Mouse (Mus musculus): ENCODE results near the gene H2-T23. TPM values are rescaled to one million over a fixed set of nuclear protein-coding genes. Genes with fewer than 3 reads are reported as not detected.

The H2-T23 gene
- polyA plus RNA-seq, 1 experiment from 2014 or later, result 3.7 TPM

DNA sequence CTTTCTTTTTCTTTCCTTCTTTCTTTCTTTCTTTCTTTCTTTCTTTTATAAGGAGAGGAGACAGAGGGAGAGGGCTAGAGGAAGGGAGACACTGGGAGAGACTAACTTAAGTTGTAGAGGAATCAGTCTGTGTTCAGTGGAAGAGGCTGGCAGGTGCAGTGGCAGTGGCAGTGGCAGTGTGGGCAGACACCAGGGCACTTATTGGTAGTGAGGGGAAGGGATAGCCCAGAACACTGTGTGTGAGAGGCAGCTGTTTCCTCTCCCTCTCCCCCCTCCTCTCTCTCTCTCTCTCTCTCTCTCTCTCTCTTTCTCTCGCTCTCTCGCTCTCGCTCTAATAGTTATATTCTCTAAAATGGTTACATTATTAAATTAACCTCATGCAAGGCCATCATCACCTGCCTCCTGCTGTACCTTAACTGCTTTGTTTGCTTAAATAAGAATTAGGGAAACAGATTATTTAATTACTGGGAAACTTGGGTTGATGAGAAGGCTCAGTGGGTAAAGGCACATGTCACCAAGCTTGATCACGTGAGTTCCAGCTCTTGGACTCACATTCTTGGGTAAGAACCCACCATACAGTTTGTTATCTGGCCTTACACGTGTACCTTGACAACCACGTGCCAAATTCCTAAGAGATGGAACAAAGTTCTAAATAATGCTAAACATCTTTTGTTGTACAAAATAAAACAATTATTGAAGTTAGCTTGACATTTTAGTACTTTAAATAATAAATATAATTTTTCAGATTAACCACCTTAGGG is 33.9 kb downstream of the H2-T23 start:
- 91% methylated on average over 6 of the region's 6 CpGs for WGBS
- Histone ChIP-seq H3K27me3 (ENCODE audit: control insufficient read depth, insufficient read depth, low read length) (no peaks in the 10 kb centered on the region), H3K4me2 (replicated peaks; ENCODE audit: low read depth, low read length) (no peak overlapping the region), H3K36me3 (ENCODE audit: control insufficient read depth, insufficient read depth, low read length) (no peaks in the 10 kb centered on the region), H3K4me1 (ENCODE audit: control insufficient read depth, insufficient read depth, low read length) (0 out of 2 replicates have a peak, but pooled peaks cover 5% of the 10 kb centered on the region), H3K9ac (ENCODE audit: low read depth, low read length) (no peak overlapping the region), H3K9me3 (ENCODE audit: control insufficient read depth, low read length) (no peaks in the 10 kb centered on the region), H3K4me3 (ENCODE audit: low read length) (no peak overlapping the region), H3K27ac (ENCODE audit: low read depth, low read length) (no peak overlapping the region)
- no peak for ATAC-seq (ENCODE audit: low FRiP score, low TSS enrichment)

DNA sequence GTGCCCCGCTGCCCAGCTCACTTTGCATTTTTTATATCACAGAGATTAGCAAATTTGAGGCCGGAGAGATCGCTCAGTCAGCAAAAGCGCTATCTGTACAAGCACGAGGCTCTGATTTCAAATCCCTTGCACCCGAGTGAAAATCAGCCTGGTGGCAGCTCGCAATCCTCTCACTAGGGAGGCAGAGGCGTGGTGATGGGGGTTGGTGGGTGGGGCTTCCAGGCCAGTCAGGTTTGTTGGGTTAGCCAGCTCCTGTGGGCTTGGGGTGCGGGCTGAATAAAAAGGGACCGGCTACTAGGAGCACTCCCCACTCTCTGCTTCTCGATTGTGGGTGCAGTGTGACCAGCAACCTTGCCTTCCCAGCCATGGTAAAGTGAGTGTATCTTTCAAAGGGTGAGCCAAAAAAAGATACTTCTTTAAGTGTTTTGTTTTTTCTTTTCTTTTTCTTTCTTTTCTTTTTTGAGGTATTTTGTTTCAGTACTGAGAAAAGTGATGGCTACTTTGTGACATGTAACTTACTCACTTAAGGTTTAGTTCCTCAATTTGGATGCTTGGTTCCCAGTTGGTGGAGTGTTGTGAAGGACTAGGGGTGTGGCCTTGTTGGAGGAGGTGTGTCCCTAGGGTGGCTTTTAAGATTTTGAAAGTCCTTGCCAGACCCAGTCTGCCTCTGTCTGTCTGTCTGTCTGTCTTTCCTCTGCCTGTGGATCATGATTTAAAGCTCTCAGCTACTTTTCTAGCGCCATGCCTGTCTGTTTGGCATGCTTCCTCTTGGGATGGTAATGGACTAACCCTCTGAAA is 34.7 kb downstream of the H2-T23 start:
- Histone ChIP-seq H3K36me3 (ENCODE audit: control insufficient read depth, insufficient read depth, low read length) (no peaks in the 10 kb centered on the region), H3K27ac (ENCODE audit: low read depth, low read length) (no peak overlapping the region), H3K9me3 (ENCODE audit: control insufficient read depth, low read length) (no peaks in the 10 kb centered on the region), H3K9ac (ENCODE audit: low read depth, low read length) (no peak overlapping the region), H3K4me2 (replicated peaks; ENCODE audit: low read depth, low read length) (0 out of 2 replicates have a peak overlapping the region, but pooled peaks have one; percentile 4), H3K4me1 (ENCODE audit: control insufficient read depth, insufficient read depth, low read length) (0 out of 2 replicates have a peak, but pooled peaks cover 5% of the 10 kb centered on the region), H3K27me3 (ENCODE audit: control insufficient read depth, insufficient read depth, low read length) (no peaks in the 10 kb centered on the region), H3K4me3 (ENCODE audit: low read length) (no peak overlapping the region)
- WGBS, result 56% methylated on average over 12 of the region's 12 CpGs
- no peak for ATAC-seq (ENCODE audit: low FRiP score, low TSS enrichment)

DNA sequence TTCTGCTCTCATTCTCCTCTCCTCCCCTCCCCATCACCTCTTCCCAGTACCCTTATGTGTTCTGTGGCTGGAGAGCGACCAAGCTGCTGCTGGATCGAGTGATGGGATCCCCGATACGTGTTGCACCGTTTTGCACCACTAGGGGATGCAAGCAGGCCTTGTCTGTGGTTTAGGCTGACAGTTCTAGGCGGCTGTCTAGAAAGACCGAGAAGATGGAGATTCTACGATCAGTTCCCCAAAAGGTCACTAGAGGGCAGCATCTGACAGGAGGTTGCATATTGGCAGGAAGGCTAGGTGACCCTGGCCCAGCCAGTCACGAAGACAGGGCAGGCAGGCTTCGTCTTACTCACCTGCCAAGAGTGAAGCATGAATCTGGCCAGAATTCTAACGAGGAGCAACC is 35.7 kb downstream of the H2-T23 start:
- no peaks in the 10 kb centered on the region for H3K9me3 ChIP-seq (ENCODE audit: control insufficient read depth, low read length)
- 0 out of 2 replicates have a peak, but pooled peaks cover 5% of the 10 kb centered on the region for H3K4me1 ChIP-seq (ENCODE audit: control insufficient read depth, insufficient read depth, low read length)
- no peak overlapping the region for H3K4me2 ChIP-seq (replicated peaks; ENCODE audit: low read depth, low read length)
- ATAC-seq (ENCODE audit: low FRiP score, low TSS enrichment), result peak; percentile 65
- no peak overlapping the region for H3K4me3 ChIP-seq (ENCODE audit: low read length)
- no peaks in the 10 kb centered on the region for H3K27me3 ChIP-seq (ENCODE audit: control insufficient read depth, insufficient read depth, low read length)
- WGBS, result 1% methylated on average over 11 of the region's 11 CpGs
- no peaks in the 10 kb centered on the region for H3K36me3 ChIP-seq (ENCODE audit: control insufficient read depth, insufficient read depth, low read length)
- no peak overlapping the region for H3K27ac ChIP-seq (ENCODE audit: low read depth, low read length)
- H3K9ac ChIP-seq (ENCODE audit: low read depth, low read length), result no peak overlapping the region

DNA sequence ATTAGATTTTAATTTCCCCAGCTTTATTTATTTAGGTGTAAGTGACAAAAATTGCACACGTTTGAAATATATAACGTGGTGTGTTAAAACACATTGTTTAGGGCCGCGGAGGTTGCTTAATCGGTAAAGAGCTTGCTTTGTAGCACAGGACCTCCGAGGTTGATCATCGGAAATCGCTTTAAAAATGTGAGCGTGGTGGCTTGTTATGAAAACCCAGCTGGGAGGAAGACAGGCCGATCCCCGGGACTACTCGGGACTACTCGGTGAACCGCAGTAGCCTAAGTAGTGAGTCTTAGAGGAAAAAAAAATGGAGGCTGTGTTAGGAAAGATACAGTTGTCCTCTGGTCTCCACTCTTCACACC is 37.8 kb downstream of the H2-T23 start:
- Histone ChIP-seq H3K4me2 (replicated peaks; ENCODE audit: low read depth, low read length) (peak overlapping the region; percentile 75), H3K27ac (ENCODE audit: low read depth, low read length) (no peak overlapping the region), H3K27me3 (ENCODE audit: control insufficient read depth, insufficient read depth, low read length) (no peaks in the 10 kb centered on the region), H3K9me3 (ENCODE audit: control insufficient read depth, low read length) (no peaks in the 10 kb centered on the region), H3K9ac (ENCODE audit: low read depth, low read length) (peak overlapping the region; percentile 63), H3K36me3 (ENCODE audit: control insufficient read depth, insufficient read depth, low read length) (no peaks in the 10 kb centered on the region), H3K4me1 (ENCODE audit: control insufficient read depth, insufficient read depth, low read length) (0 out of 2 replicates have a peak, but pooled peaks cover 5% of the 10 kb centered on the region), H3K4me3 (ENCODE audit: low read length) (peak overlapping the region; percentile 62)
- 2% methylated on average over 14 of the region's 14 CpGs for whole genome bisulfite sequencing
- no peak for ATAC-seq (ENCODE audit: low FRiP score, low TSS enrichment)

DNA sequence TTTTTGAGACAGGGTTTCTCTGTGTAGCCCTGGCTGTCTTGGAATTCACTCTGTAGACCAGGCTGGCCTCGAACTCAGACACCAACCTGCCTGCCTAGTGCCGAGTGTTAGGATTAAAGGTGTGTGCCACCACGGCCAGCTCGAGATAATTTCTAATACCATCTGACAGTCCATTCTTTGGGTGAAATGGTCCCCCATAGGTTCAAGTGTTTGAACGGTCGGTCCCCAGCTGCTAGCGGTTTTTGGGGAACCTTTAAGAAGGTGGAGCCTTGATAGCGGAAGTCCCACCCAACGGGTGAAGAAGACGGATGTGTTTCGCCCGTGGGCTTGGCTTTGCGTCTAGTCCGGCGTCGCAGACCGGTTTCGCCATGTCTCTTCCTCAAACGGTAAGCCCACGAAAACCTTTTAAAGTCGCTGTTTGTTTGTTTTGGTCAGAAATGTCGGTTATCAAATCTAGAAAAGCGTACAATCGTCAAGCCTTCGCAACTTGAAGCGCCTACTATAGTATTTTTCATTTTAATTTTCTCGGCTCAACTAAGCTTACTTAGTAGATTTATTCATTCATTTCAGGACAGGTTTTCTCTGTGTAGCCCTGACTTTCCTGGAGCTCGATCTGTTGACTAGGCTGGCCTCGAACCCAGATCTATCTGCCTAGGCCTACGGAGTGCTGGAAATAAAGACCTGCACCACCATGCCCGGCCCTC is 38.3 kb downstream of the H2-T23 start:
- H3K27ac ChIP-seq (ENCODE audit: low read depth, low read length), result no peak overlapping the region

DNA sequence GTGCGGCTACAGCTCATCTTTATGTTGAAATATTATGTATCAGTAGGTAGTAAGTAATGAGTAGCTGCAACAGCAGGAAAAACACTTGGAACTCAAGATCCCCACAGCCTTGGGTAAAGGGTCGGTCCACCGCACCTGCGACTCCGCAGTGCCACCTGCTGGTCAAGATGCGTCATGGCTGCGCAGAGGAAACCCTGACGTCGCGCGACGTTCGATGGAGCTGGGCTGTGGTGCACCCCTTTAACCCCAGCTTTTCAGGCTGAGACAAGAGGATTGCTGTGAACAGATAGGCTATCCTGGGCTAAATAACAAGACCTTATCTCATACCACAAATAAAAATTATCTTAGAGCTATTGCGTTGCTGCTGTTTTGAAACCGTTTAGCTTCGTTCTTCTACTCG is 39.0 kb downstream of the H2-T23 start:
- 7% methylated on average over 17 of the region's 17 CpGs for WGBS

More for the DNA sequence above, 38.3 kb downstream of the H2-T23 start:
- no peaks in the 10 kb centered on the region for H3K9me3 ChIP-seq (ENCODE audit: control insufficient read depth, low read length)
- H3K36me3 ChIP-seq (ENCODE audit: control insufficient read depth, insufficient read depth, low read length), result 0 out of 2 replicates have a peak, but pooled peaks cover 4% of the 10 kb centered on the region
- peak overlapping the region; percentile 75 for H3K4me2 ChIP-seq (replicated peaks; ENCODE audit: low read depth, low read length)
- no peaks in the 10 kb centered on the region for H3K27me3 ChIP-seq (ENCODE audit: control insufficient read depth, insufficient read depth, low read length)
- peak; percentile 54; the same call in 1 of the 2 replicates for ATAC-seq (ENCODE audit: low FRiP score, low TSS enrichment)
- 3% methylated on average over 31 of the region's 31 CpGs for WGBS
- peak overlapping the region; percentile 62 for H3K4me3 ChIP-seq (ENCODE audit: low read length)
- H3K4me1 ChIP-seq (ENCODE audit: control insufficient read depth, insufficient read depth, low read length), result 0 out of 2 replicates have a peak, but pooled peaks cover 5% of the 10 kb centered on the region
- peak overlapping the region; percentile 63 for H3K9ac ChIP-seq (ENCODE audit: low read depth, low read length)

DNA sequence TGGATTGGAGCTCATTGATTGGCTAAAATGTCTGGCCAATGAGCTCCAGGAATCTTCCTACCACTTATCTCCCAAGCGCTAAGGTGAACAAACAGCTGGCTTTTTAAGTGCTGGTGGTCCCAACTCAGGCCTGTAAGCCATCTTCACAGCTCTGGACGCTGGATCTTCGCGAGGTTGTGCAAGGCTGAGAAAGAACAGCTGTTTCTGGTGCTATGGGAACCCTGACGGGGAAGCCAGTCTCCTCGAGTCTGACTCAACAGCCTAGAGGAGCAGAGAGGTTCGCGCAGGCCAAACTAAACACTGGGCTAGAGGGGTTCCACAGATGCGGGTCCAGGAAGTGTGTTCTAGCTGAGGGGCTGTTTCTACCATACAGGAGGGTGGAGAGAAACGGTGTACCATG is 40.9 kb downstream of the H2-T23 start:
- 0 out of 2 replicates have a peak, but pooled peaks cover 5% of the 10 kb centered on the region for H3K4me1 ChIP-seq (ENCODE audit: control insufficient read depth, insufficient read depth, low read length)
- 34% methylated on average over 10 of the region's 10 CpGs for WGBS
- no peak overlapping the region for H3K4me2 ChIP-seq (replicated peaks; ENCODE audit: low read depth, low read length)
- no peak overlapping the region for H3K4me3 ChIP-seq (ENCODE audit: low read length)
- H3K27me3 ChIP-seq (ENCODE audit: control insufficient read depth, insufficient read depth, low read length), result no peaks in the 10 kb centered on the region
- no peak overlapping the region for H3K27ac ChIP-seq (ENCODE audit: low read depth, low read length)
- no peak overlapping the region for H3K9ac ChIP-seq (ENCODE audit: low read depth, low read length)
- H3K9me3 ChIP-seq (ENCODE audit: control insufficient read depth, low read length), result no peaks in the 10 kb centered on the region
- ATAC-seq (ENCODE audit: low FRiP score, low TSS enrichment), result no peak
- peaks cover 26% of the 10 kb centered on the region for H3K36me3 ChIP-seq (ENCODE audit: control insufficient read depth, insufficient read depth, low read length)

More for the DNA sequence above, 39.0 kb downstream of the H2-T23 start:
- H3K27me3 ChIP-seq (ENCODE audit: control insufficient read depth, insufficient read depth, low read length), result no peaks in the 10 kb centered on the region
- H3K4me2 ChIP-seq (replicated peaks; ENCODE audit: low read depth, low read length), result peak overlapping the region; percentile 39; the same call in 1 of the 2 replicates
- 0 out of 2 replicates have a peak, but pooled peaks cover 5% of the 10 kb centered on the region for H3K4me1 ChIP-seq (ENCODE audit: control insufficient read depth, insufficient read depth, low read length)
- no peaks in the 10 kb centered on the region for H3K9me3 ChIP-seq (ENCODE audit: control insufficient read depth, low read length)
- no peak overlapping the region for H3K9ac ChIP-seq (ENCODE audit: low read depth, low read length)
- peak; percentile 74 for ATAC-seq (ENCODE audit: low FRiP score, low TSS enrichment)
- peaks cover 8% of the 10 kb centered on the region for H3K36me3 ChIP-seq (ENCODE audit: control insufficient read depth, insufficient read depth, low read length)
- no peak overlapping the region for H3K27ac ChIP-seq (ENCODE audit: low read depth, low read length)
- peak overlapping the region; percentile 62 for H3K4me3 ChIP-seq (ENCODE audit: low read length)

DNA sequence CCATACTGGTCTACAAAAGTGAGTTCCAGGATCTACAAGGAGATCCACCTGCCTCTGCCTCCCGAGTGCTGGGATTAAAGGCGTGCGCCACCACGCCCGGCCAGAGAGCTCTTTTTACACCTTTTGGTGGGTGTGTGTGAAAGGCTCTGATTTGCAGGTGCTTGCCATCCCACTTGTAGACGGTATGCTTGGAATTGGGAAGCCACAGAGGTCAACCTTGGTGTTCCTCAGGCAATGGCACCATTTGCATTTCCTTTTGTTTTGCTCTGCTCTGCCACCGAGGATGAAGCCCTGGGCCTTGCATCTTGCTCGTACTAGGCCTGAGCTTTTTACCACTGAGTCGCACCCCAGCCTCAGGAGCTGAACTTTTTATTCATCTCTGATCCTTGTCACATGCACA is 50.9 kb downstream of the H2-T23 start:
- Histone ChIP-seq H3K36me3 (ENCODE audit: control insufficient read depth, insufficient read depth, low read length) (peaks cover 49% of the 10 kb centered on the region), H3K4me2 (replicated peaks; ENCODE audit: low read depth, low read length) (no peak overlapping the region), H3K4me3 (ENCODE audit: low read length) (no peak overlapping the region), H3K9me3 (ENCODE audit: control insufficient read depth, low read length) (no peaks in the 10 kb centered on the region), H3K9ac (ENCODE audit: low read depth, low read length) (no peak overlapping the region), H3K27ac (ENCODE audit: low read depth, low read length) (no peak overlapping the region), H3K4me1 (ENCODE audit: control insufficient read depth, insufficient read depth, low read length) (peaks cover 16% of the 10 kb centered on the region), H3K27me3 (ENCODE audit: control insufficient read depth, insufficient read depth, low read length) (no peaks in the 10 kb centered on the region)
- no peak for ATAC-seq (ENCODE audit: low FRiP score, low TSS enrichment)
- WGBS, result 95% methylated on average over 9 of the region's 9 CpGs

All from kidney, embryonic 14.5 days (tissue).